Mouse (Mus musculus) naive thymus-derived CD4-positive, alpha-beta T cell, adult 2 months (primary cell): ENCODE measurements around the gene Ppp4c.

Experiments
- DNase-seq: peaks from one replicate; pipeline ENCODE4 v3.0.0-alpha.2; 2011; ENCODE audit warnings: low read depth

The Ppp4c gene

GRCm38 (mm10) chr7:126749582-126750343 lies 42.5 kb downstream of the Ppp4c start:
- no peak for DNase-seq

- DNase-seq: no peak
Observed at GRCm38 (mm10) chr7:126748824-126749223, 43.5 kb downstream of the Ppp4c start.

- DNase-seq: no peak
Observed at GRCm38 (mm10) chr7:126746798-126747197, 45.5 kb downstream of the Ppp4c start.

- DNase-seq: no peak
Observed at GRCm38 (mm10) chr7:126746066-126746465, 46.2 kb downstream of the Ppp4c start.

GRCm38 (mm10) chr7:126741964-126742482 lies 50.3 kb downstream of the Ppp4c start:
- no peak for DNase-seq

- DNase-seq: no peak
Observed at GRCm38 (mm10) chr7:126741452-126741851, 50.8 kb downstream of the Ppp4c start.

- DNase-seq: no peak
Observed at GRCm38 (mm10) chr7:126740977-126741376, 51.3 kb downstream of the Ppp4c start.

GRCm38 (mm10) chr7:126740132-126740735 lies 52.1 kb downstream of the Ppp4c start:
- DNase-seq: no peak

GRCm38 (mm10) chr7:126739551-126739950 lies 52.7 kb downstream of the Ppp4c start:
- DNase-seq: no peak

GRCm38 (mm10) chr7:126736122-126736521 lies 56.2 kb downstream of the Ppp4c start:
- DNase-seq: no peak
